Mouse (Mus musculus): ENCODE measurements around the gene Ppl. TPM values are rescaled to one million over a fixed set of nuclear protein-coding genes. Genes with fewer than 3 reads are reported as not detected.

Gene Ppl
- 1 to 10 TPM; 2.4 to 2.5 TPM for total RNA-seq (2021)

- DNase-seq = no peak
Observed at GRCm38 (mm10) chr16:5132401-5132801, at the start of gene Ppl. TSS of gene Ppl (minus strand) at chr16:5132421.

GRCm38 (mm10) chr16:5172636-5173035, 40.4 kb upstream of the Ppl start:
- no peak for DNase-seq

- DNase-seq = no peak
Observed at GRCm38 (mm10) chr16:5168829-5169228, 36.6 kb upstream of the Ppl start.

GRCm38 (mm10) chr16:5168038-5168437, 35.8 kb upstream of the Ppl start:
- no peak for DNase-seq

GRCm38 (mm10) chr16:5164327-5164726, 32.1 kb upstream of the Ppl start:
- no peak for DNase-seq

- no peak for DNase-seq
Observed at GRCm38 (mm10) chr16:5159248-5159647, 27.0 kb upstream of the Ppl start.

GRCm38 (mm10) chr16:5157113-5157512, 24.9 kb upstream of the Ppl start:
- no peak for DNase-seq

GRCm38 (mm10) chr16:5156495-5156894, 24.3 kb upstream of the Ppl start:
- DNase-seq = no peak

- DNase-seq = no peak
Observed at GRCm38 (mm10) chr16:5155014-5155413, 22.8 kb upstream of the Ppl start.

GRCm38 (mm10) chr16:5153299-5154026, 21.2 kb upstream of the Ppl start:
- DNase-seq = no peak

GRCm38 (mm10) chr16:5150544-5150943, 18.3 kb upstream of the Ppl start:
- DNase-seq = no peak

GRCm38 (mm10) chr16:5147037-5147385, 14.8 kb upstream of the Ppl start, which contains the start of gene Sec14l5:
TSS of gene Sec14l5 (plus strand) at chr16:5147109.
- DNase-seq = no peak

- peak; percentile 43 to 53 for DNase-seq
Observed at GRCm38 (mm10) chr16:5146367-5147036, 14.3 kb upstream of the Ppl start.

- DNase-seq = peak in 1 of 2 experiments; percentile 55
Observed at GRCm38 (mm10) chr16:5145570-5145969, 13.3 kb upstream of the Ppl start.

- DNase-seq = no peak
Observed at GRCm38 (mm10) chr16:5139741-5140140, 7.5 kb upstream of the Ppl start.

- no peak for DNase-seq
Observed at GRCm38 (mm10) chr16:5137006-5137540, 4.9 kb upstream of the Ppl start.

GRCm38 (mm10) chr16:5136505-5136904, 4.3 kb upstream of the Ppl start:
- DNase-seq = no peak

GRCm38 (mm10) chr16:5135551-5136261, 3.5 kb upstream of the Ppl start:
- no peak for DNase-seq

GRCm38 (mm10) chr16:5134623-5135330, 2.6 kb upstream of the Ppl start:
- peak; percentile 55 to 62 for DNase-seq

- DNase-seq = no peak
Observed at GRCm38 (mm10) chr16:5131251-5131922, 834 bp downstream of the Ppl start.

GRCm38 (mm10) chr16:5130766-5131165, 1.5 kb downstream of the Ppl start:
- DNase-seq = no peak

- no peak for DNase-seq
Observed at GRCm38 (mm10) chr16:5130196-5130595, 2.0 kb downstream of the Ppl start.

Measured in layer of hippocampus, postnatal 36 days (tissue).